Mouse (Mus musculus): ENCODE measurements at regions not wholly inside any gene's neighbourhood (a gene's known extent, or its start where the extent isn't known, plus 50 kb on each side); places are given as distances from the start of the nearest gene placed in this dataset.

- H3K36me3 ChIP-seq: no peaks in the 10 kb centered on the region
- 86% methylated on average over 2 of the region's 2 CpGs for WGBS
- no peaks in the 10 kb centered on the region for H3K27me3 ChIP-seq
- H3K4me2 ChIP-seq (replicated peaks): no peak overlapping the region
- H3K27ac ChIP-seq: no peak overlapping the region
- no peaks in the 10 kb centered on the region for H3K9me3 ChIP-seq
- no peak for ATAC-seq (ENCODE audit: low FRiP score, low read depth)
- no peaks in the 10 kb centered on the region for H3K4me1 ChIP-seq
- H3K9ac ChIP-seq: no peak overlapping the region
- H3K4me3 ChIP-seq: no peak overlapping the region
These were observed 1283.5 kb upstream of the Slc10a2 start for GRCm38 (mm10) chr8:6388651-6389050.

GRCm38 (mm10) chr8:6374712-6375111 lies 1269.6 kb upstream of the Slc10a2 start:
- no peaks in the 10 kb centered on the region for H3K36me3 ChIP-seq
- no peak overlapping the region for H3K27ac ChIP-seq
- H3K4me2 ChIP-seq (replicated peaks): no peak overlapping the region
- ATAC-seq (ENCODE audit: low FRiP score, low read depth): no peak
- no peak overlapping the region for H3K4me3 ChIP-seq
- no peaks in the 10 kb centered on the region for H3K4me1 ChIP-seq
- H3K9ac ChIP-seq: no peak overlapping the region
- WGBS: 60% methylated on average over 3 of the region's 3 CpGs
- no peaks in the 10 kb centered on the region for H3K9me3 ChIP-seq
- no peaks in the 10 kb centered on the region for H3K27me3 ChIP-seq

GRCm38 (mm10) chr8:6361403-6361942 lies 1256.3 kb upstream of the Slc10a2 start:
- Histone ChIP-seq H3K4me3 (no peak overlapping the region), H3K9me3 (no peaks in the 10 kb centered on the region), H3K27me3 (no peaks in the 10 kb centered on the region), H3K9ac (no peak overlapping the region), H3K27ac (no peak overlapping the region), H3K36me3 (no peaks in the 10 kb centered on the region), H3K4me1 (0 out of 2 replicates have a peak, but pooled peaks cover 3% of the 10 kb centered on the region), H3K4me2 (replicated peaks) (0 out of 2 replicates have a peak overlapping the region, but pooled peaks have one; percentile 4)
- no peak for ATAC-seq (ENCODE audit: low FRiP score, low read depth)
- WGBS: 38% methylated on average over 6 of the region's 6 CpGs

- H3K9ac ChIP-seq: no peak overlapping the region
- H3K4me2 ChIP-seq (replicated peaks): no peak overlapping the region
- no peak overlapping the region for H3K27ac ChIP-seq
- H3K36me3 ChIP-seq: no peaks in the 10 kb centered on the region
- H3K9me3 ChIP-seq: no peaks in the 10 kb centered on the region
- no peak overlapping the region for H3K4me3 ChIP-seq
- WGBS: 52% methylated on average over 2 of the region's 2 CpGs
- 0 out of 2 replicates have a peak, but pooled peaks cover 3% of the 10 kb centered on the region for H3K4me1 ChIP-seq
- ATAC-seq (ENCODE audit: low FRiP score, low read depth): no peak
- H3K27me3 ChIP-seq: no peaks in the 10 kb centered on the region
These were observed 1252.7 kb upstream of the Slc10a2 start for GRCm38 (mm10) chr8:6357866-6358265.

GRCm38 (mm10) chr8:6350460-6350859 lies 1245.3 kb upstream of the Slc10a2 start:
- no peak for ATAC-seq (ENCODE audit: low FRiP score, low read depth)
- Histone ChIP-seq H3K4me2 (replicated peaks) (no peak overlapping the region), H3K9me3 (no peaks in the 10 kb centered on the region), H3K4me3 (no peak overlapping the region), H3K27ac (no peak overlapping the region), H3K4me1 (no peaks in the 10 kb centered on the region), H3K9ac (no peak overlapping the region), H3K36me3 (no peaks in the 10 kb centered on the region), H3K27me3 (no peaks in the 10 kb centered on the region)
- 64% methylated on average over 1 of the region's 1 CpGs for WGBS

GRCm38 (mm10) chr8:6350052-6350451 lies 1244.9 kb upstream of the Slc10a2 start:
- ATAC-seq (ENCODE audit: low FRiP score, low read depth): no peak
- no peaks in the 10 kb centered on the region for H3K4me1 ChIP-seq
- no peak overlapping the region for H3K4me2 ChIP-seq (replicated peaks)
- no peaks in the 10 kb centered on the region for H3K9me3 ChIP-seq
- 76% methylated on average over 1 of the region's 1 CpGs for WGBS
- H3K9ac ChIP-seq: no peak overlapping the region
- H3K4me3 ChIP-seq: no peak overlapping the region
- no peak overlapping the region for H3K27ac ChIP-seq
- no peaks in the 10 kb centered on the region for H3K27me3 ChIP-seq
- H3K36me3 ChIP-seq: no peaks in the 10 kb centered on the region

- Histone ChIP-seq H3K4me3 (no peak overlapping the region), H3K27ac (no peak overlapping the region), H3K27me3 (no peaks in the 10 kb centered on the region), H3K4me2 (replicated peaks) (no peak overlapping the region), H3K9me3 (no peaks in the 10 kb centered on the region), H3K4me1 (no peaks in the 10 kb centered on the region), H3K9ac (no peak overlapping the region), H3K36me3 (no peaks in the 10 kb centered on the region)
- whole genome bisulfite sequencing: 83% methylated on average over 1 of the region's 1 CpGs
- ATAC-seq (ENCODE audit: low FRiP score, low read depth): no peak
These were observed 1240.6 kb upstream of the Slc10a2 start for GRCm38 (mm10) chr8:6345704-6346103.

GRCm38 (mm10) chr8:6340158-6340855 lies 1235.2 kb upstream of the Slc10a2 start:
- Histone ChIP-seq H3K4me2 (replicated peaks) (no peak overlapping the region), H3K4me1 (no peaks in the 10 kb centered on the region), H3K4me3 (no peak overlapping the region), H3K27ac (no peak overlapping the region), H3K36me3 (no peaks in the 10 kb centered on the region), H3K9ac (no peak overlapping the region), H3K27me3 (no peaks in the 10 kb centered on the region), H3K9me3 (no peaks in the 10 kb centered on the region)
- 26% methylated on average over 3 of the region's 3 CpGs for WGBS
- no peak for ATAC-seq (ENCODE audit: low FRiP score, low read depth)

- Histone ChIP-seq H3K27ac (no peak overlapping the region), H3K9ac (no peak overlapping the region), H3K4me3 (no peak overlapping the region), H3K9me3 (no peaks in the 10 kb centered on the region), H3K4me1 (no peaks in the 10 kb centered on the region), H3K36me3 (no peaks in the 10 kb centered on the region), H3K27me3 (no peaks in the 10 kb centered on the region), H3K4me2 (replicated peaks) (no peak overlapping the region)
- WGBS: 75% methylated on average over 3 of the region's 3 CpGs
- ATAC-seq (ENCODE audit: low FRiP score, low read depth): no peak
These were observed 1229.3 kb upstream of the Slc10a2 start for GRCm38 (mm10) chr8:6334254-6334993.

- no peaks in the 10 kb centered on the region for H3K36me3 ChIP-seq
- H3K4me2 ChIP-seq (replicated peaks): no peak overlapping the region
- H3K27ac ChIP-seq: no peak overlapping the region
- no peaks in the 10 kb centered on the region for H3K27me3 ChIP-seq
- no peak overlapping the region for H3K4me3 ChIP-seq
- no peaks in the 10 kb centered on the region for H3K4me1 ChIP-seq
- no peaks in the 10 kb centered on the region for H3K9me3 ChIP-seq
- ATAC-seq (ENCODE audit: low FRiP score, low read depth): no peak
- WGBS: 81% methylated on average over 1 of the region's 1 CpGs
- H3K9ac ChIP-seq: no peak overlapping the region
These were observed 1216.2 kb upstream of the Slc10a2 start for GRCm38 (mm10) chr8:6321346-6321745.

GRCm38 (mm10) chr8:6315162-6315845 lies 1210.2 kb upstream of the Slc10a2 start:
- Histone ChIP-seq H3K4me3 (no peak overlapping the region), H3K4me1 (no peaks in the 10 kb centered on the region), H3K27me3 (no peaks in the 10 kb centered on the region), H3K9me3 (no peaks in the 10 kb centered on the region), H3K9ac (no peak overlapping the region), H3K4me2 (replicated peaks) (no peak overlapping the region), H3K27ac (no peak overlapping the region), H3K36me3 (no peaks in the 10 kb centered on the region)
- ATAC-seq (ENCODE audit: low FRiP score, low read depth): peak; percentile 86
- 40% methylated on average over 4 of the region's 4 CpGs for WGBS

GRCm38 (mm10) chr8:6288889-6289288 lies 1183.7 kb upstream of the Slc10a2 start:
- Histone ChIP-seq H3K27me3 (no peaks in the 10 kb centered on the region), H3K36me3 (no peaks in the 10 kb centered on the region), H3K4me2 (replicated peaks) (no peak overlapping the region), H3K4me1 (no peaks in the 10 kb centered on the region), H3K9me3 (no peaks in the 10 kb centered on the region), H3K9ac (no peak overlapping the region), H3K27ac (no peak overlapping the region), H3K4me3 (no peak overlapping the region)
- 65% methylated on average over 3 of the region's 3 CpGs for WGBS
- no peak for ATAC-seq (ENCODE audit: low FRiP score, low read depth)
